Mouse (Mus musculus): Measurements from ENCODE around the gene Shroom2. TPM values are rescaled to one million over a fixed set of nuclear protein-coding genes. Genes with fewer than 3 reads are reported as not detected.

Gene Shroom2
- not detected for polyA plus RNA-seq (2017; shearing (Covaris generic))

GRCm38 (mm10) chrX:152768891-152769599 lies at the start of gene Shroom2:
Gene Shroom2 (minus strand): TSS chrX:152769465.

DNA sequence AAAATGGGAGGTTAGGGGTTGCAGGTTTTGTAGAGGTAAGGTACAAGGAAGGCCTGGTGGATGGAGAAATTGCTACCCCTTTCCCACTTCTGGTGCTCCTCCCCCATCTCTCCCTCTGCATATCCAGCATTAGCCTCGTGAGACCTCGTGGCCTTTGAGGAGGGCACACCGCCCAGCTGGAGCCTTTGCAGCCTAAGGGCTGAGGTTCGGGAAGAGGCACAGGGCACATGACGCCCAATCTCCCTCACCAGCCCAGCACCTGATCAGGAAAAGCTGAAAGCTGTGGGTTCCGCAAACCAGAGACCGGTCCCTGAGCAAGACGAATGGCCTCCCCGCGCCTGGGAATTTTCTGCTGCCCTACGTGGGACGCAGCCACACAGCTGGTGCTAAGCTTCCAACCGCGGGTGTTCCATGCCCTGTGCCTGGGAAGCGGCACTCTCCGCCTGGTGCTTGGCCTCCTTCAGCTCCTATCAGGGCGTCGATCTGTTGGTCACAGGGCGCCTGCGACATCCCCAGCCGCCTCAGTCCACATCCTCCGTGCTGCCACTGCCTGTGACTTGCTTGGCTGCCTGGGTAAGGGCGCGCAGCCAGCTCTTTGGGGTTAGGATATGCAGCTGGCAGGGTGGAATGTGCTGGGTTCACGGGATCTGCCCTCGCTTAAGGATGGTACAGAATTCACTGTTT lies 12.6 kb upstream of the Shroom2 start, which contains the start of gene Gpr143:
Gene Gpr143, plus strand, starts transcription at position 202 of the 684 bp plus-strand sequence.

DNA sequence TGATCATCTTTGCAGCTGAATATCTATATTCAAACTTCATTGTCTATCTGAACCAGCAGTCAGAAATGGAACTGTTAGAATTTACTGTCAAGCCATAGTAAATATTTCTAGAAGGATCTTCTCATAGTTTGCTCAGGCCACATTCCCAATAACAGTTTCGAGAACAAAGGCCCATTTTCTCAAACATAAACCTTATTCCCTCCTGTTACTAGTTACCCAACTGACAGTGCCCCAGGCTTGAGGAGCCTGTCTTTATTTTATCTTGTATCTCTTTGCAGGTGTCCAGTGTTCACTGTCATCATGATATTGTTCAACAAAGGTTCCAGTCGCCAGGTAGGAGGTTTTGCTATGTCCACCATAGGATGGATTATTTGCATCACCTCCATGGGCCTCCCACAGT lies 206.2 kb downstream of the Shroom2 start, which contains the start of gene Cldn34a:
Gene Cldn34a, plus strand, starts transcription at position 301 of the 400 bp plus-strand sequence.

Other genes with a start within 250 kb of the Shroom2 start
- not detected for gene Cldn34a, start 206.1 kb downstream of the Shroom2 start, polyA plus RNA-seq (2017; shearing (Covaris generic))
- gene Gpr143, start 12.5 kb upstream of the Shroom2 start, polyA plus RNA-seq (2017; shearing (Covaris generic)) = not detected
- not detected for gene Usp51, start 237.0 kb upstream of the Shroom2 start, polyA plus RNA-seq (2017; shearing (Covaris generic))

Data from activated CD4-positive, CD25-positive, alpha-beta regulatory T cell, adult 9 weeks (primary cell).